Mouse (Mus musculus) left cerebral cortex, postnatal 36 days (tissue): ENCODE results near the gene Syt1. TPM values are rescaled to one million over a fixed set of nuclear protein-coding genes. Genes with fewer than 3 reads are reported as not detected.
A peak's percentile ranks its signal among the peaks of the same experiment; 100 is the strongest.

ENCODE experiments used
- DNase-seq, 2 experiments: peaks; one replicate each; pipeline ENCODE4 v3.0.0; 2021 to 2022; ENCODE audit warnings: low spot score in 2 of 2, mixed read lengths in 1 of 2
- intact Hi-C: fragments of 180-260 bp; cut with DNase I; formaldehyde crosslinking; loops from one replicate; pipeline ENCODE4 v1.15.1; 2025
- total RNA-seq, 2 experiments: library from RNA; stranded (reverse); gene quantifications; 2 replicates each; pipeline ENCODE4 v1.2.3; 2021

Syt1 gene
- total RNA-seq = 1,000 to 10,000 TPM; 1,175 to 1,261 TPM

- intact Hi-C loops = loop anchor here (2.0 to 10.0 kb wide), 3 partner anchors 106 to 487 kb away; no protein-coding TSS in a partner anchor
- peak; percentile 92 to 93 for DNase-seq
These were observed at the start of gene Syt1 for GRCm38 (mm10) chr10:109010241-109011193. TSS of gene Syt1 (minus strand) at chr10:109010982.

DNA sequence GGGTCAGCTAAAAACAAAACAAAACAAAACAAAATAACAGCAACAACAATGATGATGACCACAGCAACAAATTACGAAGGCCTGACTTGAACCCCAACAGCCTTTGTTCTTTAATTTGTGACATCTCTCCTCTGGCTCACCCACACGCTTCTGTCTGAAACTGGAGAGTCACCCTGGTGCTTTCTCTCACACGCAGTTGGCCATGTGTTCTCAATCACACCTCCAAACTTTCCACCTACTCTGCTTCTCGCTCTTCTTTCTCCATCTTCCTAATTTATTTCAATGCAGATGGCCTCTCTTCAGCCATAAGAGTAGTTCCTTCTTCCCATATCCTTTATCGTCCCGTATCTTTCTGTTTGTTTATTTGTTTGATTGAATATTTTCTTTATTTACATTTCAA, 45.7 kb upstream of the Syt1 start:
- peak; percentile 33 to 45 for DNase-seq
- intact Hi-C loops = no loop called here

- DNase-seq = no peak
- intact Hi-C loops = no loop called here
These were observed 36.8 kb upstream of the Syt1 start for GRCm38 (mm10) chr10:109047537-109047936.

GRCm38 (mm10) chr10:109046988-109047387, 36.2 kb upstream of the Syt1 start:
- no peak for DNase-seq
- intact Hi-C loops = no loop called here

DNA sequence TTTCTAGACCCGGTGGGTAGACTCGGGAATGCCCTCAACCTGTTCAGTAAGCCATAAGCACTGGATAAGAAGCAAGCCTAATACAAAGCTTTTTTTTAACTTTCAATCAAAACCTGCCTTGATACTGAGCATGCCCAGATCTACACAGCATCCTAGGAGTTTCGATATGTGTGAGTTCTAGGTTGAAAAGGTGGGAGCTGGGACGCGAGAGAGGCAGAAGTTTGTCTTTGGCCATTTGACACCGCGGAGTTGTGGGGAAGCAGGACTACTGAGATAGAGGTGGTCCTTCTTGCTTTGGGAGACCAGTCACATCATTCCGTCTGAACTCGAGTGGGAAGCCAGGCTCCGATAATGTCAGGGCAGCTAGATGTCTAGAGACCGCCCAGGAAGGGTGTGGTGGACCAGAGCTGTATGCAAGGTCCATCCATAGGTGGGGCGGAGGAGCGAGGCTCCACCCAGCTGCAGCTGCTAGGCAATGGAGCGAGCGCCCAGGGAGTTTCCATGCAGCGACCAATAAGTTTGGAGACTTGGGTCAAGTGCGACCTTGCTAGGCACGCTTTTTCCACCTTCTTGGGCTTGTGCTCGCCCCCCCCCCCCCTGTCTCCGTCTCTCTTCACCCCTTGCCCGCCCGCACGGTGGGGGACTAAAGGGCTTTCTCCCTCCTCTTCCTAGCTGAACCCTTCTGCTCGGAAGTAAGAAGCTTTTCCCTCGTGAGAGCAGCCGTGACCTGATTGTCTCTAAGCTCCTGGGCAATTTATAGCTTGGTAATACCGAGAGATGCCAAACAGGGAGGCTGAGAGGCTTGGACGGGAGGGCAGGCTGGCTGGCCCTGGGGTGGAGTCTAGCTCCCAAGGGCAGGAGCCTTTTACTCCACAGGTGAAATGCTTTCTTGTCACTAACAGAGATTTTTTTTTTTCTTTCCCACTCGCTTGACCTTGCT, 714 bp upstream of the Syt1 start:
- intact Hi-C loops = loop anchor here (2.0 to 10.0 kb wide), 3 partner anchors 105 to 486 kb away; no protein-coding TSS in a partner anchor
- peak; percentile 63 to 73 for DNase-seq

GRCm38 (mm10) chr10:109009831-109010230, 951 bp downstream of the Syt1 start:
- intact Hi-C loops = loop anchor here (2.0 to 10.0 kb wide), 5 partner anchors 107 to 555 kb away; no protein-coding TSS in a partner anchor
- no peak for DNase-seq

DNA sequence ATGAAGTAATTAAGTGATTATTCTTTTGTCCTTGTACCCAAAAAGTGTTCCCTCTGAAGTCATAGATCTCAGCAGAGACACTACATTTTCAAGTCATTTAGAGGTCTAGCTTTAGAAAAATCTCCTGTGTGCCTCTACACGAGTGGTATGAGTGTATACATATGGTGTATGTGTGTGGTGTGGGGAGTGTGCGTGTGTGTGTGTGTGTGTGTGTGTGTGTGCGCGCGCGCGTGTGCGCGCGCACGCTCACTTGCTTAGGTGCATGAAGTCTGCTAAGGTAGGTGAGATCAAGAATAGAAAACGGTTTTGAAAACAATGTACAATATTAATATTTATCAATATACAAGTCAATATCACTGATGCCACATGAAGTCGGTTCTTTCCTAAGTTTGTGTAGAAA, 2.3 kb downstream of the Syt1 start:
- DNase-seq = no peak
- intact Hi-C loops = loop anchor here (10.0 kb wide), 2 partner anchors 274 to 554 kb away; no protein-coding TSS in a partner anchor

GRCm38 (mm10) chr10:109003482-109003881, 7.3 kb downstream of the Syt1 start:
- no peak for DNase-seq
- intact Hi-C loops = loop anchor here (10.0 kb wide), 2 partner anchors 269 to 549 kb away; no protein-coding TSS in a partner anchor

DNA sequence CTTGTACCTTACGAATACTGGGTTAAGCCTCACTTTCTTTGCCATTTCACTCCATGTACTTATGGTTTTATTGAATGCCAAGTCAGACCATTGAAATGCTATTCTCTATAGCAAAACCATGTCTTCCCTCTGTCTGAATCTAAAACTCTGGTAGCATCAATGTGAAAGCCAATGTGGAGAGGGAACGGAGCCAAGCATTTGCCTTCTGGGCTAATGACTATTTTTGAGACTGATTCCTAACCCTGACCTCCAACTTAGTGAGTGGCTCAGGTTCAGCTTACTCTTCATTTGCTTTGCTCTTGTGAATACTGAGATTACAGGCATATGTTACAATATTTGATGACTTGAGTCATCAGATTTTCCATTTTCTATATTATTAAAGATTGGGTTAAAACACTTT, 23.5 kb downstream of the Syt1 start:
- intact Hi-C loops = no loop called here
- no peak for DNase-seq

GRCm38 (mm10) chr10:108979660-108980059, 31.1 kb downstream of the Syt1 start:
- DNase-seq = peak; percentile 51 to 72

GRCm38 (mm10) chr10:108954952-108955351, 55.8 kb downstream of the Syt1 start:
- intact Hi-C loops = no loop called here
- DNase-seq = no peak

More at GRCm38 (mm10) chr10:108979660-108980059, 31.1 kb downstream of the Syt1 start:
- intact Hi-C loops = no loop called here

DNA sequence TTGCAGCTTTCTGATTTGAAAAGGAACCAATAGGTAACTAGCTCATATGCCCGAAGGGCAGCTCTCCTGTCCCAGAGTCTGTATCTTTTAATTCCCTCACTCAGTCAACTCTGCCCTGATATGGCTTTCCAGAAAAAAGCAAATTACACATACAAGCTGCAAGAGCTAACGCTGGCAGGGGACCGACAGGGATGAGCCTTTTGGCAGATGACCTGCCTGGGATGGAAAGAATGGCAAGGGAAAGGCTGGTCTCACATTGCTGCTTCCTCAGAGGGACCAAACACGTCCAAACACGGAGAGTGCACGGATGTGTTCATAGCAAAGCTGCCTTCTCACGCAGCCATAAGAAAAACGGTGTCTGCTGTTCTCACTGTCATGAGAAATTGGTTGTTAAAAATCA, 58.6 kb downstream of the Syt1 start:
- intact Hi-C loops = no loop called here
- no peak for DNase-seq

- DNase-seq = no peak
These were observed 73.8 kb downstream of the Syt1 start for GRCm38 (mm10) chr10:108936838-108937430.

DNA sequence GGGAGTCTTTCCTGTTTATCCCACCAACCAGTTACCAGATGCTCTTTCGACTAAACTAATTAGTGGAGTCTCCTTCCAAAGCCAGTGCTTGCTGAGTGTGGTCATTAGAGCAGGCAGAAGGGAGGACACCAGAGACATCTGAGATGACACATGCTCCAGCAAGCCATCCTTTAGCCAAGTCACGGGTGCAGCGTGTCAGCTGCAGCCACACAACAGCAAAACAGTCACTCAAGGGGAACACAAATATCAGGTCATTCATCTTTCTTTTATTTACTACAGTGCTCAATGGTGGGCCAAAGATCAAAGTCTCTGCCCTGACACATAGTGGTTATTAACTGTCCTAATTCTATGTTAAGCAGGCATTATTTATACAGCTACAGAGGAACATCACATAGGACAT, 80.5 kb downstream of the Syt1 start:
- intact Hi-C loops = no loop called here
- no peak for DNase-seq

More at GRCm38 (mm10) chr10:108936838-108937430, 73.8 kb downstream of the Syt1 start:
- intact Hi-C loops = no loop called here

DNA sequence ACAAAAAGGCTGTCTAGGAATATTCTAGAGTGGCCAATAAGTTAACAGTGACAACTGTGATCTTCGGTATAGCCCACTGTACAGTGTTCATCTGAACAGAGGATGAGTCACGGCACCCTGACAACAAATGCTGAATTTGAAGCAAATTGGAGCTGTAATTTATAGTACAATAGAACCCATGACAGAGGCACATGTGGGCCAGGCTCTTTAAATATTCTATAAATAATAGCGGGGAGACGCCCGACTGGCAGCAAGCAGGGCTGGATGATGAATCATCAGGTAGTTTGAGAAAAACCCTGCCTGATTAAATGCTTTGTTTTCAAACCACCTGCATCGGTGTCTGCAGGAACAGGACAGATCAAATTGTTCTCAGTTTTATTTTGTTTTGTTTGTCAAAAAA, 81.1 kb downstream of the Syt1 start:
- DNase-seq = peak in 1 of 2 experiments; percentile 18
- intact Hi-C loops = no loop called here

DNA sequence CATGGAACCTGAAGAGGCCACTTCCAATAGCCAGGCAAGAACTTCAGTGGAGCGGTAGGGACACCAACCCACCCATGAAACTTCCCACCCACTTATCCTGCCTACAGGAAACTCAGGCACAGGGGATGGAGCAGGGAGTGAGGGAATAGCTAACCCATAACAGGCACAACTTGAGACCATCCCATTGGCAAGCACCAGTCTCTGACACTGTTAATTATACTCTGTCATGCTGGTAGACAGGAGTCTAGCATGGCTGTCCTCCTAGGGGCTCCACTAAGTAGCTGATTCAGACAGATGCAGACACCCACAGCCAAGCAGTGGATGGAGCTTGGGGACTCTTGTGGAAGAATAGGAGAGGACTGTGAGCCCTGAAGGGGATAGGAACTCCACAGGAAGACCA, 105.5 kb downstream of the Syt1 start:
- no peak for DNase-seq
- intact Hi-C loops = no loop called here

- intact Hi-C loops = no loop called here
- DNase-seq = no peak
These were observed 106.4 kb downstream of the Syt1 start for GRCm38 (mm10) chr10:108904371-108904770.

- intact Hi-C loops = no loop called here
These were observed 114.3 kb downstream of the Syt1 start for GRCm38 (mm10) chr10:108896529-108896928.

GRCm38 (mm10) chr10:108893288-108893687, 117.5 kb downstream of the Syt1 start:
- no peak for DNase-seq
- intact Hi-C loops = no loop called here

More at GRCm38 (mm10) chr10:108896529-108896928, 114.3 kb downstream of the Syt1 start:
- no peak for DNase-seq
